In the genomic region with DNA sequence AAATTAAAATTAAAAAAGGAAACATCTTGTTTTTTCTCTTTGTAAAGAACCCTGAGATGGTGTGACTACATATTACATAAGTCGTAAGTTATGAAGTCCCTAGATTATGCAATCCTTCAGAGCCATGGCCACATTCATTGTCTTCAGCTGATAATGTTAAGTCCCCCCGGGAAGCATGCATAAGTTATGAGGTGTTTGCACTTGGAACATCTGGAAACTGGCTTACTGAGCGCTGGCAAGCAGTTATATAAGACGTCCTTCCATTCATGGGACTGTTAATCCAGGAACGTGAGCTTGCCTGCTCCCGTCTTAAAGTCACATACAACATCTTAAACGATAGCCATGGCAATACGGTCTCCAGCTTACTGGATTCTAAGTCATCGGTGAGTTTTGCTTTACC, we compare ENCODE assay signal across 11 mouse cellular contexts.
DNase-seq lines count a peak whose midpoint lies in the region; ATAC-seq and TF ChIP-seq lines count a peak whose summit lies in the region.
"Had no signal": no experiment of that assay in that cellular context is flagged by ENCODE, and none has a peak within 500 bp of the region (broad histone marks: within the 10 kb centered on the region; RNA-seq: fewer than 3 reads in every experiment).

No protein-coding gene starts in this region.

- no peaks in the 10 kb centered on the region for H3K27me3 ChIP-seq in heart, embryonic 11.5 days (ENCODE audit: control insufficient read depth, insufficient read depth, low read length)
- no peaks in the 10 kb centered on the region for H3K27me3 ChIP-seq in forebrain, postnatal 0 days (ENCODE audit: insufficient read depth, low read length)
- H3K27me3 ChIP-seq: embryonic facial prominence, embryonic 15.5 days had no signal

- H3K27ac ChIP-seq in heart, embryonic 11.5 days (ENCODE audit: low read depth, low read length): no peak overlapping the region
- no peak overlapping the region for H3K27ac ChIP-seq in forebrain, postnatal 0 days (ENCODE audit: low read depth, low read length)
- H3K27ac ChIP-seq: embryonic facial prominence, embryonic 15.5 days had no signal

- no peaks in the 10 kb centered on the region for H3K4me1 ChIP-seq in heart, embryonic 11.5 days (ENCODE audit: control insufficient read depth, insufficient read depth, low read length)
- H3K4me1 ChIP-seq in forebrain, postnatal 0 days (ENCODE audit: insufficient read depth): no peaks in the 10 kb centered on the region

- H3K36me3 ChIP-seq in heart, embryonic 11.5 days (ENCODE audit: control insufficient read depth, insufficient read depth, low read length): no peaks in the 10 kb centered on the region
- no peaks in the 10 kb centered on the region for H3K36me3 ChIP-seq in forebrain, postnatal 0 days (ENCODE audit: insufficient read depth)
- H3K36me3 ChIP-seq: embryonic facial prominence, embryonic 15.5 days had no signal

- H3K4me2 ChIP-seq in heart, embryonic 11.5 days: no peak overlapping the region
- no peak overlapping the region for H3K4me2 ChIP-seq in forebrain, postnatal 0 days (ENCODE audit: low read depth)
- H3K4me2 ChIP-seq: embryonic facial prominence, embryonic 15.5 days had no signal

- 80% methylated on average over 9 of the region's 9 CpGs for WGBS in heart, embryonic 11.5 days (ENCODE audit: insufficient replicate concordance)
- 71% methylated on average over 9 of the region's 9 CpGs for WGBS in forebrain, postnatal 0 days

- intact Hi-C loops in heart, postnatal 14 days (cut with DNase I): no loop called here

- DNase-seq in heart, adult 18-20 months: peak; percentile 50 to 75
- peak; percentile 70 for DNase-seq in forelimb bud, embryonic 11.5 days (ENCODE audit: low read depth, low spot score)
- peak; percentile 34 to 44 for DNase-seq in heart, postnatal 14 days
- DNase-seq in lung, postnatal 36 days: peak; percentile 63
- DNase-seq in urinary bladder, postnatal 10 days (ENCODE audit: low spot score): no peak
- no peak for DNase-seq in forebrain, postnatal 0 days
- DNase-seq: cerebellum, adult 9-10 months had no signal

- H3K9ac ChIP-seq in heart, embryonic 11.5 days (ENCODE audit: low read depth, low read length): no peak overlapping the region
- no peak overlapping the region for H3K9ac ChIP-seq in forebrain, postnatal 0 days
- H3K9ac ChIP-seq: embryonic facial prominence, embryonic 15.5 days had no signal

- ATAC-seq in heart, embryonic 11.5 days (replicated peaks; ENCODE audit: insufficient number of reproducible peaks, low FRiP score, low TSS enrichment): no peak
- ATAC-seq in forebrain, postnatal 0 days: no peak
- ATAC-seq: forebrain, embryonic 14.5 days; inflammation-experienced regulatory T-cells, adult 6 months had no signal

- H3K4me3 ChIP-seq in heart, embryonic 11.5 days (ENCODE audit: low read depth, low read length): no peak overlapping the region
- no peak overlapping the region for H3K4me3 ChIP-seq in forebrain, postnatal 0 days (ENCODE audit: low read depth, low read length)
- H3K4me3 ChIP-seq: embryonic facial prominence, embryonic 15.5 days had no signal

- TF ChIP-seq CTCF in forebrain, postnatal 0 days (IDR thresholded peaks at IDR 0.05; ENCODE audit: low read depth): no peak

- H3K9me3 ChIP-seq in heart, embryonic 11.5 days (replicated peaks; ENCODE audit: control insufficient read depth, low read length): no peaks in the 10 kb centered on the region
- H3K9me3 ChIP-seq in forebrain, postnatal 0 days (ENCODE audit: low read length): no peaks in the 10 kb centered on the region
- H3K9me3 ChIP-seq: embryonic facial prominence, embryonic 15.5 days had no signal

Comparison
In these comparisons a context has a peak if more than half of its experiments do, and no peak if none do; other contexts are left out.
1. DNase-seq: peak in heart, adult 18-20 months (2 of 2), forelimb bud, embryonic 11.5 days (single experiment), heart, postnatal 14 days (2 of 2) and lung, postnatal 36 days (single experiment); none in urinary bladder, postnatal 10 days (single experiment) and forebrain, postnatal 0 days (single experiment).